Mouse (Mus musculus) common myeloid progenitor, adult 5-6 weeks (primary cell): ENCODE results near the gene Anxa2. TPM values are rescaled to one million over a fixed set of nuclear protein-coding genes. Genes with fewer than 3 reads are reported as not detected.

ENCODE experiments used
- ATAC-seq: replicated peaks from 2 replicates; pipeline ENCODE4 v1.8.0; 2016; ENCODE audit warnings: low read depth, mild to moderate bottlenecking, moderate TSS enrichment, inconsistent platforms; ENCODE audit not compliant: poor library complexity, severe bottlenecking
- total RNA-seq: library from RNA; stranded (forward); fragments of 200-1000, 187-1606 nt; gene quantifications from 2 replicates; pipeline ENCODE4 v1.2.3, GENCODE M21; 2017

Gene Anxa2
- total RNA-seq, 1 experiment from 2014 or later = 52.2 TPM

DNA sequence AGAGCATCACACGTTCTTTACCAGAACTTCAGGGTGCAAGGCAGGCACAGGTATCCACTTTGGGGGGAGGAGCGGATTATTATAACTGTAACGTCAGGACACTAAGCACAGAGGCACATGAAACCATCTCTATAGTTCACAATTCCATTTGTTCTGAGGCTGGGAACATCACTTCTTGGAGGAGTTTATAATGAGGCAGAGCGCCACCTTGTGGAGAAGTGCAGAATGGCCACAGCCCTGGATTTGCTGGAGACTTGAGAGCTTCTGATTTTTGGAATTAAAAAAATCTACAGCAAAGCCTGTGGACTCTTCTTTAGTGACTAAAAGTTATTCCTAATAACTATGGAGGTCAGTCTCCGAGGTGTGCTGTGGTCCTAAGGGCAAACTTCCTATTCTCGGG lies 49.1 kb downstream of the Anxa2 start:
- 0 out of 2 replicates have a peak, but pooled peaks have one; percentile 32 for ATAC-seq

DNA sequence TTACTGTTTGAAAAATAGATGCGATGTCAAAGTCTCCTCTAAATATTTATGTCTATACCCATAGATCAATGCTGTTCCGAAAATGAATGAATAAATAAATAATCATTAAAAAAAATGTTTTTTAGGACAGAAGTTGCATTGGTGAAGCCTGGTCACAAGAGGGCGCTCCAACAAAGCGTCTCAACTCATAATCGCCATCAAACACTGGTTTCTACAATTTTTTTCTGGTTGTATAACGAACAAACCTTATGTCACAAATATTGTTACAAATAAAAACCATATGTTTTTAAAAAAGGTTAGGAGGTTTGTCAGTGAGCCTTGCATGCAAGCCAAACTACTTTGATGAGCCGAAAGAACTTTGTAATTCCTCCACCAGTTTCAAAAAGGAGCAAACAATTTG lies 52.2 kb downstream of the Anxa2 start:
- no peak for ATAC-seq

- ATAC-seq = no peak
These were observed 53.8 kb downstream of the Anxa2 start for GRCm38 (mm10) chr9:69507206-69507605.

- ATAC-seq = no peak
These were observed 54.6 kb downstream of the Anxa2 start for GRCm38 (mm10) chr9:69508016-69508415.

DNA sequence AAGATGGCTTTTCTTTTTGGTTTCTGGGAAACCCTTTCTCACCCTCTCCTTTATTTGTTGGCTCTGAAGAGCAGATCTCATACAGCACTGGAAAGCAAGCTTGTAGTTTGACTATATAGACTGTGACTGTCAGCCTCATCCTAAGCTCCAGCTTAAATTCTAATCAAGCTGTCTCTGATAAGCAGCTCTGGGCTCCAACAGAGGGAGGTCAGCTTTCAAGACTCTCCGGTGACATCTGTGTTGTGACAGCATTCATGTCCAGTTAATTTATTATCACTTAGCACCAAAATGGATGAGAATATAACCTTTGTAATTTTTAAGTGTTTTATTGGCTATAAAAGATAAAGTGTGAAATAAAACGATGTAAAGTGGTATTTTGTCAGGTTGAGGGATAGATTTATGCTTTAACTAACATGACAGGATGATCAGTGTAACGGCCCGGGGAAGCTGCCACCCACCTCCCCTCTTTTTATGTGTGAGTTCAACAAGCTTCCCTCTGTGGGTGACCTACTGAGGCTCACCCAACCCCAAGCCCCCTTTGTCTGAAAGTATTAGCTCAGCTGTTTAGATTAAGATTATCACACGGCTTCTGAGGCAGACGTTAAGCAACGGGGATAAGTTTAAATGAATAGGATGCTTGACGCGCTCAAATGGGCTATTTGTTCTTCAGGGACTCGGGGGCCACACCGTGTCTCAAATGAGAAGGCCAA lies 58.6 kb downstream of the Anxa2 start:
- no peak for ATAC-seq

- no peak for ATAC-seq
These were observed 59.3 kb downstream of the Anxa2 start for GRCm38 (mm10) chr9:69512726-69513125.

GRCm38 (mm10) chr9:69514206-69514605 lies 60.8 kb downstream of the Anxa2 start:
- ATAC-seq = no peak

- no peak for ATAC-seq
These were observed 62.0 kb downstream of the Anxa2 start for GRCm38 (mm10) chr9:69515416-69515815.

DNA sequence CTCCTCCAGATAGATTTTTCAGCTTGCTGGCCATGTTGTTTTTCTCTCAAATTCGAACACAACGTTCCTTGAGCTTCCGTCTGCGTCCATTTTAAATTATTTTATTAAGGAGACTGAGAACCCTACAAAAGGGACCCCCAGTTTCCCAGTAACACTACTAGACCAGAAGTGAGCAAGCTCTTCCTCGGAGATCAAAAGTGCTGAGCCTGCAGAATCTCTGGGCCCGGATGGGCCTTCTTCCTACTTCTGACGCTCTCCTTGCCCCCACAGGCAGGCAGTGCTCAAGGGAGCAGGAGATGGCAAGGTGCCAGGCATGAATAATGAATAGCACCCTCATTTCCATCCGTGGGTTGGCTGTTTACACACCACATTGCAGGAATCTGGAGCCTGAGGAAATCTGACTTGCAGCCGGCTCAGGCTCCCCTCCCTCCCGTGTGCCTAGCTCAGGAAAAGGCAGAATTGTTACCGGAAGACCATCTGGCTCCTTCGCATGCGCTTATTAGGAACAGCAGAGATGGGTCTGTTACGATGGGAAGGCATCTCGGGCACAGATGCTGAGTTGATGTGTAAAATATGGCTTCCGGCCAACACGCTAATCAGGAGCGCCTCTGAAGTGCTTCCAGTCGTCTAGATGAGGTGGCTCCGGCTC lies 64.1 kb downstream of the Anxa2 start:
- ATAC-seq = no peak

Other genes with a start within 250 kb of the Anxa2 start
- 19.2 and 30.9 TPM in 2 replicates for gene Ice2, start 55.7 kb upstream of the Anxa2 start, total RNA-seq